Mouse (Mus musculus) adipocyte (in vitro differentiated cells): ENCODE data around the gene Cacna1e.

ENCODE experiments used
- DNase-seq: peaks from one replicate; pipeline ENCODE4 v3.0.0-alpha.2; 2016; ENCODE audit warnings: low spot score

Gene Cacna1e

GRCm38 (mm10) chr1:154511736-154512135 lies 372.6 kb downstream of the Cacna1e start:
- DNase-seq, result no peak

- no peak for DNase-seq
Measured at GRCm38 (mm10) chr1:154504005-154504404, 380.3 kb downstream of the Cacna1e start.

GRCm38 (mm10) chr1:154500869-154501268 lies 383.4 kb downstream of the Cacna1e start:
- DNase-seq, result no peak

GRCm38 (mm10) chr1:154500187-154500866 lies 384.0 kb downstream of the Cacna1e start:
- no peak for DNase-seq

- DNase-seq, result no peak
Measured at GRCm38 (mm10) chr1:154498821-154499220, 385.5 kb downstream of the Cacna1e start.

GRCm38 (mm10) chr1:154491071-154491470 lies 393.2 kb downstream of the Cacna1e start:
- DNase-seq, result no peak

- no peak for DNase-seq
Measured at GRCm38 (mm10) chr1:154476671-154477070, 407.6 kb downstream of the Cacna1e start.

- DNase-seq, result no peak
Measured at GRCm38 (mm10) chr1:154475706-154476105, 408.6 kb downstream of the Cacna1e start.

- no peak for DNase-seq
Measured at GRCm38 (mm10) chr1:154474156-154474555, 410.1 kb downstream of the Cacna1e start.

GRCm38 (mm10) chr1:154467265-154467664 lies 417.0 kb downstream of the Cacna1e start:
- DNase-seq, result no peak

GRCm38 (mm10) chr1:154461521-154461920 lies 422.8 kb downstream of the Cacna1e start:
- peak; percentile 2 for DNase-seq

GRCm38 (mm10) chr1:154460067-154460466 lies 424.2 kb downstream of the Cacna1e start:
- no peak for DNase-seq

GRCm38 (mm10) chr1:154458601-154459000 lies 425.7 kb downstream of the Cacna1e start:
- DNase-seq, result no peak

GRCm38 (mm10) chr1:154450799-154451198 lies 433.5 kb downstream of the Cacna1e start:
- no peak for DNase-seq

- no peak for DNase-seq
Measured at GRCm38 (mm10) chr1:154446456-154446855, 437.8 kb downstream of the Cacna1e start.

- DNase-seq, result no peak
Measured at GRCm38 (mm10) chr1:154433520-154433919, 450.8 kb downstream of the Cacna1e start.

- no peak for DNase-seq
Measured at GRCm38 (mm10) chr1:154433112-154433511, 451.2 kb downstream of the Cacna1e start.

- DNase-seq, result no peak
Measured at GRCm38 (mm10) chr1:154428276-154428675, 456.0 kb downstream of the Cacna1e start.

GRCm38 (mm10) chr1:154418278-154418677 lies 466.0 kb downstream of the Cacna1e start:
- no peak for DNase-seq

GRCm38 (mm10) chr1:154416384-154417155 lies 467.7 kb downstream of the Cacna1e start:
- no peak for DNase-seq

- no peak for DNase-seq
Measured at GRCm38 (mm10) chr1:154415826-154416225, 468.5 kb downstream of the Cacna1e start.

GRCm38 (mm10) chr1:154413138-154413537 lies 471.2 kb downstream of the Cacna1e start:
- DNase-seq, result no peak

- DNase-seq, result no peak
Measured at GRCm38 (mm10) chr1:154409051-154409450, 475.2 kb downstream of the Cacna1e start.
